Comparison of ENCODE assay signal across 9 mouse cellular contexts in genomic region chr11:88629165-88629564, GRCm38 (mm10).
DNase-seq lines count a peak whose midpoint lies in the region; ATAC-seq and TF ChIP-seq lines count a peak whose summit lies in the region.
"Had no signal": no experiment of that assay in that cellular context is flagged by ENCODE, and none has a peak within 500 bp of the region (broad histone marks: within the 10 kb centered on the region; RNA-seq: fewer than 3 reads in every experiment).

No protein-coding gene starts in this region.

- H3K4me1 ChIP-seq in ES-Bruce4 (ENCODE audit: control insufficient read depth, insufficient read depth, low read length) = peaks cover 19% of the 10 kb centered on the region
- peaks cover 85% of the 10 kb centered on the region for H3K4me1 ChIP-seq in hindbrain, embryonic 10.5 days (replicated peaks)
- H3K4me1 ChIP-seq in midbrain, postnatal 0 days (ENCODE audit: insufficient read depth, low read length) = 0 out of 2 replicates have a peak, but pooled peaks cover 9% of the 10 kb centered on the region

- no peak for ATAC-seq in midbrain, postnatal 0 days (ENCODE audit: low FRiP score)

- no peak overlapping the region for H3K4me2 ChIP-seq in midbrain, postnatal 0 days (ENCODE audit: low read depth, low read length, poor library complexity, severe bottlenecking)
- H3K4me2 ChIP-seq: lung, embryonic 15.5 days had no signal

- H3K9me3 ChIP-seq in ES-Bruce4 (replicated peaks; ENCODE audit: control insufficient read depth, insufficient read depth, low read length, poor library complexity, severe bottlenecking) = no peaks in the 10 kb centered on the region
- no peaks in the 10 kb centered on the region for H3K9me3 ChIP-seq in hindbrain, embryonic 10.5 days
- no peaks in the 10 kb centered on the region for H3K9me3 ChIP-seq in midbrain, postnatal 0 days (ENCODE audit: low read length)
- H3K9me3 ChIP-seq: lung, embryonic 15.5 days had no signal

- H3K27ac ChIP-seq in ES-Bruce4 (ENCODE audit: insufficient read depth, low read length) = peak overlapping the region; percentile 87
- peak overlapping the region; percentile 85 for H3K27ac ChIP-seq in hindbrain, embryonic 10.5 days
- peak overlapping the region; percentile 44 for H3K27ac ChIP-seq in midbrain, postnatal 0 days (ENCODE audit: low read depth, low read length)
- H3K27ac ChIP-seq: lung, embryonic 15.5 days had no signal

- no peak for TF ChIP-seq EP300 in ES-Bruce4 (IDR thresholded peaks at IDR 0.05; ENCODE audit: insufficient read depth, low read depth, low read length)

- H3K9ac ChIP-seq in ES-Bruce4 (ENCODE audit: low read depth, poor library complexity, severe bottlenecking) = peak overlapping the region; percentile 16; the same call in 1 of the 2 replicates
- no peak overlapping the region for H3K9ac ChIP-seq in midbrain, postnatal 0 days (replicated peaks; ENCODE audit: low read length, poor library complexity, severe bottlenecking)
- H3K9ac ChIP-seq: lung, embryonic 15.5 days had no signal

- H3K4me3 ChIP-seq in ES-Bruce4 (ENCODE audit: low read depth, low read length) = no peak overlapping the region
- peak overlapping the region; percentile 5; the same call in 1 of the 2 replicates for H3K4me3 ChIP-seq in hindbrain, embryonic 10.5 days
- no peak overlapping the region for H3K4me3 ChIP-seq in midbrain, postnatal 0 days (ENCODE audit: low read depth, low read length)
- H3K4me3 ChIP-seq: lung, embryonic 15.5 days had no signal

- H3K36me3 ChIP-seq in ES-Bruce4 (ENCODE audit: control insufficient read depth, insufficient read depth, low read length, poor library complexity, severe bottlenecking) = no peaks in the 10 kb centered on the region
- peaks cover 54% of the 10 kb centered on the region for H3K36me3 ChIP-seq in hindbrain, embryonic 10.5 days
- H3K36me3 ChIP-seq in midbrain, postnatal 0 days (ENCODE audit: insufficient read depth, low read length) = no peaks in the 10 kb centered on the region
- H3K36me3 ChIP-seq: lung, embryonic 15.5 days had no signal

- DNase-seq in kidney, adult 9 months = peak; percentile 18
- DNase-seq in kidney, adult 18-20 months = no peak
- no peak for DNase-seq in hindbrain, embryonic 10.5 days (ENCODE audit: low spot score)
- no peak for DNase-seq in midbrain, postnatal 0 days (ENCODE audit: low spot score)
- no peak for DNase-seq in cerebellum, postnatal 10 days
- DNase-seq in urinary bladder, postnatal 25 days (ENCODE audit: low spot score) = no peak
- DNase-seq in right cerebral cortex, postnatal 25 days = no peak

- WGBS in hindbrain, embryonic 10.5 days = 59% methylated on average over 4 of the region's 4 CpGs
- WGBS in midbrain, postnatal 0 days = 67% methylated on average over 4 of the region's 4 CpGs

- H3K27me3 ChIP-seq in ES-Bruce4 (ENCODE audit: control insufficient read depth, insufficient read depth, low read length, poor library complexity, severe bottlenecking) = no peaks in the 10 kb centered on the region
- H3K27me3 ChIP-seq in hindbrain, embryonic 10.5 days (ENCODE audit: insufficient read depth, poor library complexity, severe bottlenecking) = no peaks in the 10 kb centered on the region
- H3K27me3 ChIP-seq in midbrain, postnatal 0 days (ENCODE audit: insufficient read depth, low read length) = no peaks in the 10 kb centered on the region
- H3K27me3 ChIP-seq: lung, embryonic 15.5 days had no signal

- TF ChIP-seq POLR2A in ES-Bruce4 (IDR thresholded peaks at IDR 0.05; ENCODE audit: insufficient read depth, low read length) = no peak

- no peak for TF ChIP-seq CTCF in ES-Bruce4 (IDR thresholded peaks at IDR 0.05; ENCODE audit: low read depth, low read length)
- no peak for TF ChIP-seq CTCF in midbrain, postnatal 0 days (IDR thresholded peaks at IDR 0.05)
